Comparison of ENCODE assay signal across 24 mouse cellular contexts in genomic region chr1:170155761-170156160, GRCm38 (mm10). TPM values are rescaled to one million over a fixed set of nuclear protein-coding genes. Genes with fewer than 3 reads are reported as not detected.
DNase-seq lines count a peak whose midpoint lies in the region; ATAC-seq lines count a peak whose summit lies in the region.
"Had no signal": no experiment of that assay in that cellular context is flagged by ENCODE, and none has a peak within 500 bp of the region (broad histone marks: within the 10 kb centered on the region; RNA-seq: fewer than 3 reads in every experiment).

No protein-coding gene starts in this region.

- no peaks in the 10 kb centered on the region for H3K9me3 ChIP-seq in forebrain, embryonic 16.5 days (ENCODE audit: control insufficient read depth, low read length)
- no peaks in the 10 kb centered on the region for H3K9me3 ChIP-seq in forebrain, embryonic 10.5 days
- no peaks in the 10 kb centered on the region for H3K9me3 ChIP-seq in midbrain, embryonic 14.5 days (ENCODE audit: control insufficient read depth, low read length)
- no peaks in the 10 kb centered on the region for H3K9me3 ChIP-seq in midbrain, embryonic 15.5 days
- H3K9me3 ChIP-seq: embryonic facial prominence, embryonic 12.5 days; G1E; heart, embryonic 15.5 days had no signal

- peak overlapping the region; percentile 50; the same call in 1 of the 2 replicates for H3K27ac ChIP-seq in forebrain, embryonic 16.5 days (ENCODE audit: low read length)
- H3K27ac ChIP-seq in forebrain, embryonic 10.5 days = no peak overlapping the region
- H3K27ac ChIP-seq in midbrain, embryonic 14.5 days (replicated peaks; ENCODE audit: low read depth, low read length) = no peak overlapping the region
- no peak overlapping the region for H3K27ac ChIP-seq in midbrain, embryonic 15.5 days
- H3K27ac ChIP-seq: embryonic facial prominence, embryonic 12.5 days; heart, adult 2 months; heart, embryonic 15.5 days had no signal

- DNase-seq in cerebellum, adult 9-10 months = peak; percentile 22
- DNase-seq in cerebellum, adult 18-20 months = no peak
- DNase-seq in forebrain, embryonic 10.5 days (ENCODE audit: extremely low spot score, low spot score) = no peak
- DNase-seq in midbrain, embryonic 14.5 days = peak; percentile 28
- DNase-seq in heart, adult 11 months = no peak
- DNase-seq: adrenal gland, postnatal 14 days; B cell, adult 2 months; cerebellum, adult 8-10 months; gastrocnemius, postnatal 10 days; heart, adult 2 months; heart, postnatal 14 days; kidney, adult 2 months had no signal

- no peak overlapping the region for H3K4me2 ChIP-seq in forebrain, embryonic 16.5 days (ENCODE audit: low read length)
- H3K4me2 ChIP-seq in midbrain, embryonic 14.5 days (ENCODE audit: low read length) = no peak overlapping the region
- H3K4me2 ChIP-seq in midbrain, embryonic 15.5 days = no peak overlapping the region
- H3K4me2 ChIP-seq: embryonic facial prominence, embryonic 12.5 days; heart, embryonic 11.5 days; heart, embryonic 15.5 days had no signal

- no peaks in the 10 kb centered on the region for H3K27me3 ChIP-seq in forebrain, embryonic 16.5 days (replicated peaks; ENCODE audit: control insufficient read depth, insufficient read depth, low read length)
- H3K27me3 ChIP-seq in forebrain, embryonic 10.5 days (ENCODE audit: poor library complexity, severe bottlenecking) = no peaks in the 10 kb centered on the region
- H3K27me3 ChIP-seq in midbrain, embryonic 14.5 days (ENCODE audit: control insufficient read depth, insufficient read depth, low read length) = no peaks in the 10 kb centered on the region
- H3K27me3 ChIP-seq in midbrain, embryonic 15.5 days (replicated peaks) = no peaks in the 10 kb centered on the region
- H3K27me3 ChIP-seq: embryonic facial prominence, embryonic 12.5 days; heart, embryonic 15.5 days; Patski had no signal

- H3K4me1 ChIP-seq in forebrain, embryonic 16.5 days (replicated peaks; ENCODE audit: control insufficient read depth, insufficient read depth, low read length) = peaks cover 8% of the 10 kb centered on the region
- no peaks in the 10 kb centered on the region for H3K4me1 ChIP-seq in forebrain, embryonic 10.5 days
- no peaks in the 10 kb centered on the region for H3K4me1 ChIP-seq in midbrain, embryonic 14.5 days (ENCODE audit: control insufficient read depth, insufficient read depth, low read length)
- H3K4me1 ChIP-seq in midbrain, embryonic 15.5 days = no peaks in the 10 kb centered on the region
- H3K4me1 ChIP-seq: embryonic facial prominence, embryonic 12.5 days; heart, embryonic 15.5 days had no signal

- H3K36me3 ChIP-seq in forebrain, embryonic 16.5 days (ENCODE audit: control insufficient read depth, insufficient read depth) = no peaks in the 10 kb centered on the region
- peaks cover 41% of the 10 kb centered on the region for H3K36me3 ChIP-seq in forebrain, embryonic 10.5 days (replicated peaks)
- peaks cover 31% of the 10 kb centered on the region for H3K36me3 ChIP-seq in midbrain, embryonic 14.5 days (ENCODE audit: control insufficient read depth, insufficient read depth, low read length)
- H3K36me3 ChIP-seq in midbrain, embryonic 15.5 days (replicated peaks) = 0 out of 2 replicates have a peak, but pooled peaks cover 10% of the 10 kb centered on the region

- H3K4me3 ChIP-seq in forebrain, embryonic 16.5 days (replicated peaks; ENCODE audit: low read length) = no peak overlapping the region
- no peak overlapping the region for H3K4me3 ChIP-seq in forebrain, embryonic 10.5 days
- no peak overlapping the region for H3K4me3 ChIP-seq in midbrain, embryonic 14.5 days (replicated peaks; ENCODE audit: low read depth, low read length)
- no peak overlapping the region for H3K4me3 ChIP-seq in midbrain, embryonic 15.5 days
- H3K4me3 ChIP-seq: embryonic facial prominence, embryonic 12.5 days; heart, adult 2 months; heart, embryonic 15.5 days had no signal

- H3K9ac ChIP-seq in forebrain, embryonic 16.5 days (replicated peaks; ENCODE audit: low read depth, low read length) = no peak overlapping the region
- no peak overlapping the region for H3K9ac ChIP-seq in midbrain, embryonic 14.5 days (replicated peaks; ENCODE audit: low read length)
- no peak overlapping the region for H3K9ac ChIP-seq in midbrain, embryonic 15.5 days
- H3K9ac ChIP-seq: embryonic facial prominence, embryonic 12.5 days; heart, embryonic 15.5 days had no signal

- WGBS in forebrain, embryonic 16.5 days = 48% methylated on average over 5 of the region's 5 CpGs
- WGBS in forebrain, embryonic 10.5 days = 95% methylated on average over 5 of the region's 5 CpGs
- WGBS in midbrain, embryonic 14.5 days = 90% methylated on average over 5 of the region's 5 CpGs
- WGBS in midbrain, embryonic 15.5 days = 84% methylated on average over 5 of the region's 5 CpGs

- ATAC-seq in forebrain, embryonic 16.5 days = peak; percentile 41
- no peak for ATAC-seq in midbrain, embryonic 14.5 days (ENCODE audit: low FRiP score, low TSS enrichment)
- no peak for ATAC-seq in midbrain, embryonic 15.5 days (replicated peaks)
- ATAC-seq in megakaryocyte progenitor cell, adult 5-6 weeks (replicated peaks; ENCODE audit: poor library complexity) = peak; percentile 36
- ATAC-seq: activated CD4-positive, CD25-positive, alpha-beta regulatory T cell, adult 4 months; CD4-positive, CD25-positive, alpha-beta regulatory T cell, adult 4 months; intestine, embryonic 16.5 days; Patski had no signal

RNA-seq across cellular contexts. Expression of gene Uap1, which starts 19.0 kb away (rescaled TPM):
- polyA plus RNA-seq in forebrain, embryonic 16.5 days (2015; fragmentation: Nextera tagmentation; extraction: Ambion mirVana) = 56.6 and 57.9 TPM in 2 replicates
- 53.3 and 55.2 TPM in 2 replicates for polyA plus RNA-seq in forebrain, embryonic 10.5 days (2016; fragmentation: Nextera tagmentation; extraction: Ambion mirVana)
- 49.2 and 67.5 TPM in 2 replicates for polyA plus RNA-seq in midbrain, embryonic 14.5 days (2014; fragmentation: Nextera tagmentation; extraction: Ambion mirVana)
- polyA plus RNA-seq in midbrain, embryonic 15.5 days (2015; fragmentation: Nextera tagmentation; extraction: Ambion mirVana) = 58.2 and 63.2 TPM in 2 replicates
- total RNA-seq in megakaryocyte progenitor cell, adult 5-6 weeks (2015) = 89.7 and 105 TPM in 2 replicates
- 62.0 and 74.7 TPM in 2 replicates for total RNA-seq in megakaryocyte progenitor cell, adult 5-6 weeks (2017)

RNA-seq across cellular contexts. Expression of gene Ddr2, which starts 45.2 kb away (rescaled TPM):
- 7.9 and 12.3 TPM in 2 replicates for polyA plus RNA-seq in forebrain, embryonic 16.5 days (2015; fragmentation: Nextera tagmentation; extraction: Ambion mirVana)
- 28.7 and 30.7 TPM in 2 replicates for polyA plus RNA-seq in forebrain, embryonic 10.5 days (2016; fragmentation: Nextera tagmentation; extraction: Ambion mirVana)
- 1.7 and 8.9 TPM in 2 replicates for polyA plus RNA-seq in midbrain, embryonic 14.5 days (2014; fragmentation: Nextera tagmentation; extraction: Ambion mirVana)
- 9.4 TPM in 2 replicates for polyA plus RNA-seq in midbrain, embryonic 15.5 days (2015; fragmentation: Nextera tagmentation; extraction: Ambion mirVana)
- total RNA-seq in megakaryocyte progenitor cell, adult 5-6 weeks (2015) = not detected in 2 replicates
- total RNA-seq in megakaryocyte progenitor cell, adult 5-6 weeks (2017) = not detected in 2 replicates
- total RNA-seq: hematopoietic stem cell, adult 5-6 weeks had no signal
- polyA plus RNA-seq: CD4-positive, CD25-positive, alpha-beta regulatory T cell, adult 4 months; G1E had no signal

RNA-seq across cellular contexts. Expression of gene Uhmk1, which starts 59.4 kb away (rescaled TPM):
- 8.1 and 8.4 TPM in 2 replicates for polyA plus RNA-seq in forebrain, embryonic 16.5 days (2015; fragmentation: Nextera tagmentation; extraction: Ambion mirVana)
- 10.0 and 10.1 TPM in 2 replicates for polyA plus RNA-seq in forebrain, embryonic 10.5 days (2016; fragmentation: Nextera tagmentation; extraction: Ambion mirVana)
- 11.7 and 12.8 TPM in 2 replicates for polyA plus RNA-seq in midbrain, embryonic 14.5 days (2014; fragmentation: Nextera tagmentation; extraction: Ambion mirVana)
- 9.1 TPM in 2 replicates for polyA plus RNA-seq in midbrain, embryonic 15.5 days (2015; fragmentation: Nextera tagmentation; extraction: Ambion mirVana)
- 41.6 and 45.7 TPM in 2 replicates for total RNA-seq in megakaryocyte progenitor cell, adult 5-6 weeks (2015)
- 40.8 and 50.4 TPM in 2 replicates for total RNA-seq in megakaryocyte progenitor cell, adult 5-6 weeks (2017)

Comparison
In these comparisons a context has a peak if more than half of its experiments do, and no peak if none do; other contexts are left out.
1. DNase-seq: peak in cerebellum, adult 9-10 months (single experiment) and midbrain, embryonic 14.5 days (single experiment); none in cerebellum, adult 18-20 months (0 of 2), forebrain, embryonic 10.5 days (single experiment) and heart, adult 11 months (single experiment).
2. ATAC-seq: peak in forebrain, embryonic 16.5 days (single experiment) and megakaryocyte progenitor cell, adult 5-6 weeks (single experiment); none in midbrain, embryonic 14.5 days (single experiment) and midbrain, embryonic 15.5 days (single experiment).